Mouse (Mus musculus): Measurements from ENCODE around the gene Olfr392.

Olfr392 gene

DNA sequence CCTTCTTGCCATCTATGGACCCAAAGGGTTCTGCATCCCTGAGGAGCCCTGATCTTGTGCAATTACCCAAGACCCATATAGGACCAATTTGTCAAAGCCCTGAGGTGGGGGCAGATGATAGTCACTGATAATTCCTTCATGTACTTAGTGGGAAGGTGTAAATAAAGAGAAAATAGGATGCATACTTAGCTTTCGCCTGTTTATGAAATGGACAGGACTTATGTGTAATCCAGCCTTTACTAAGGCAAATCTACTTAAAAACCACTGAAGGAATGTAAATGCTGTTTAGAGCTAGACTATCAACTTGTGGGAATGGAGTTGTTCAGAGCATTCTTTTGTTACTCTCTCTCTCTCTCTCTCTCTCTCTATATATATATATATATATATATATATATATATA is at the start of gene Olfr392:
Gene Olfr392, minus strand, starts transcription at position 101 of the 400 bp plus-strand sequence.
- DNase-seq (ENCODE audit: low spot score in 2 of 2), result no peak

DNA sequence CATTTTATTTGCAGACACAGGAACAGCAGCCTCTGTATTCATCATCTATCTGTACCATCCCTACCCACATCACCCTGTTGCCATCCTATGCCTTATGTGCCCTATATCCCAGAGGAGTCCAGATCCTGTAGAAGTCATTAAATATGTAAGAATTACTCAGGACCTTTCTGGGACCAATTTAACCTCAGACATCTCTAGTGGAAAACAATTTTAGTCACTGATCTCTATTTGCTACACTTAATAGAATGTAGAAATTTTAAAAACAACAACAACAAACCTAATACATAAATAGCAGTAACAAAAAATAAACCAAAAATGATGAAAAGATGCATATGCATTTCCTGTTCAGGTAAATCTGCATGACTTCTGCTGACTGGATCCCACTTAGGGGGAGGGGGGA is 34.5 kb upstream of the Olfr392 start, which contains the start of gene Olfr393:
Gene Olfr393, minus strand, starts transcription at position 101 of the 400 bp plus-strand sequence.
- no peak for DNase-seq (ENCODE audit: low spot score in 2 of 2)

GRCm38 (mm10) chr11:73802952-73803351 is 13.9 kb downstream of the Olfr392 start, which contains the start of gene Olfr391-ps:
Gene Olfr391-ps (minus strand): TSS chr11:73803052.
- no peak for DNase-seq (ENCODE audit: low spot score in 2 of 2)

DNA sequence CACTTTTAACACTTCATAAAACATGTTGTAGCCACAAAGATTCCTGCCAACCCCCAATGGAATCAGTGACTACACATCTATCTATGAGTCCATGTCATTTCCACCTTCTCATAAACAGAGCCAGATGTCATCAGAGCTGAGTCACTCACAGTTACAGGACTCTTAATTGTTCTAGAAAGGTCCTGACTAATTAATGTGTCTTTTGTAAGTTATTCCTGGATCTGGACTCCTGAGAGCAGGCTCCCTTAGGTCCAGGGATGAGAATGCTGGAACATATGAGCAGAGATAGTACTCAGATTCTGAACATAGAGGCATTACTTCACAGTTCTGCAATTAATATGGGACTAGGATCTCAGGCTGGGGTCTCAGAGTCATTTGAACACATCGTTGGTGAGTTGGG is 34.2 kb downstream of the Olfr392 start, which contains the start of gene Olfr390:
Gene Olfr390, plus strand, starts transcription at position 301 of the 400 bp plus-strand sequence.
- DNase-seq (ENCODE audit: low spot score in 2 of 2), result no peak

DNA sequence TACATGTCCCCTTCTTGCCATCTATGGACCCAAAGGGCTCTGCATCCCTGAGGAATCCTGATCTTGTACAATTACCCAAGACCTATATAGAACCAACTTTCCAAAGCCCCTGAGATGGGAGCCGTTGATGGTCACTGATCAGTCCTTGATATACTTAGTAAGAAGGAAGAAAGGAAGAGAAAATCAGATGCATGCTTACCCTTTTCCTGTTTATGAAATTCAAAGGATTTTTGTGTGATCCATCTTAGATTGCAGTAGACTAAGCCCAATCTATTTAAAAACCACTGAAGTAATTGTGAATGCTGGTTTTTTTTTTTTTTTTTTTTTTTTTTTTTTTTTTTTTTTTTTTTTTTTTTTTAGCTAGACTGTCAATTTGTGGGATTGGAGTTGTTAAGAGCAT is 36.2 kb downstream of the Olfr392 start, which contains the start of gene Olfr389:
Gene Olfr389, minus strand, starts transcription at position 101 of the 400 bp plus-strand sequence.
- DNase-seq (ENCODE audit: low spot score in 2 of 2), result no peak
